Mouse (Mus musculus) heart, adult 2 months (tissue): ENCODE measurements around the gene Mfsd11. TPM values are rescaled to one million over a fixed set of nuclear protein-coding genes. Genes with fewer than 3 reads are reported as not detected.

Source experiments
- DNase-seq, 2 experiments: peaks; one replicate each; pipeline ENCODE4 v3.0.0; 2021
- H3K27ac ChIP-seq: fragments of 200-600 bp; 2 replicates; pipeline ENCODE4 v1.8.1; 2022
- H3K27me3 ChIP-seq: fragments of 200-500 bp; 2 replicates; pipeline ENCODE4 v1.6.1; 2012; ENCODE audit warnings: mild to moderate bottlenecking, low read length, inconsistent platforms, mixed read lengths; ENCODE audit not compliant: control insufficient read depth, insufficient read depth
- H3K36me3 ChIP-seq: fragments of 200-500 bp; 2 replicates; pipeline ENCODE4 v1.6.1; 2012; ENCODE audit warnings: low read length, inconsistent platforms; ENCODE audit not compliant: control insufficient read depth, insufficient read depth
- H3K4me1 ChIP-seq: fragments of 200-500 bp; 2 replicates; pipeline ENCODE4 v1.6.1; 2011; ENCODE audit warnings: low read length; ENCODE audit not compliant: control insufficient read depth, insufficient read depth
- H3K4me3 ChIP-seq: fragments of 200-600 bp; 2 replicates; pipeline ENCODE4 v1.8.1; 2022
- H3K79me2 ChIP-seq: fragments of 200-500 bp; replicated peaks from 2 replicates; pipeline ENCODE4 v1.6.1; 2012; ENCODE audit warnings: mild to moderate bottlenecking, inconsistent platforms, low read length, moderate library complexity, mixed read lengths; ENCODE audit not compliant: control insufficient read depth, insufficient read depth
- H3K9ac ChIP-seq: fragments of 200-500 bp; 2 replicates; pipeline ENCODE4 v1.6.1; 2012; ENCODE audit warnings: low read depth, mild to moderate bottlenecking, control low read depth, inconsistent platforms, low read length, mixed read lengths
- CTCF ChIP-seq: fragments of 200-600 bp; IDR thresholded peaks from 2 replicates; pipeline ENCODE4 v1.8.1; 2022; ENCODE audit warnings: antibody characterized with exemption, mild to moderate bottlenecking, moderate library complexity
- EP300 ChIP-seq: fragments of 200-500 bp; IDR thresholded peaks from 2 replicates; pipeline ENCODE4 v1.6.1; 2011; ENCODE audit warnings: low read depth, low read length, control low read depth; ENCODE audit not compliant: insufficient read depth
- POLR2A ChIP-seq: fragments of 200-500 bp; IDR thresholded peaks from 2 replicates; pipeline ENCODE4 v1.6.1; 2011; ENCODE audit warnings: mild to moderate bottlenecking, low read depth, low read length, control low read depth; ENCODE audit not compliant: insufficient read depth
- WGBS: fragments of 180-500 bp; shearing (Covaris S2); methylation state at CpG from one replicate; pipeline ENCODE4 v1.1.7; 2018; 5-methylcytosine and 5-hydroxymethylcytosine counted together
- intact Hi-C: fragments of 180-260 bp; cut with DNase I; formaldehyde crosslinking; loops from one replicate; pipeline ENCODE4 v1.15.1; 2025
- polyA plus RNA-seq: library from polyadenylated mRNA; depleted of rRNA; stranded (reverse); fragments of >200 nt; gene quantifications from 2 replicates; pipeline ENCODE4 v1.2.3, GENCODE M21; 2012
- total RNA-seq, 2 experiments: library from RNA; stranded (reverse); gene quantifications; 2 replicates each; pipeline ENCODE4 v1.2.3; 2021

Gene Mfsd11
- total and polyA plus RNA-seq, 3 experiments: 23.8 to 33.5 (median 29.9) TPM

DNA sequence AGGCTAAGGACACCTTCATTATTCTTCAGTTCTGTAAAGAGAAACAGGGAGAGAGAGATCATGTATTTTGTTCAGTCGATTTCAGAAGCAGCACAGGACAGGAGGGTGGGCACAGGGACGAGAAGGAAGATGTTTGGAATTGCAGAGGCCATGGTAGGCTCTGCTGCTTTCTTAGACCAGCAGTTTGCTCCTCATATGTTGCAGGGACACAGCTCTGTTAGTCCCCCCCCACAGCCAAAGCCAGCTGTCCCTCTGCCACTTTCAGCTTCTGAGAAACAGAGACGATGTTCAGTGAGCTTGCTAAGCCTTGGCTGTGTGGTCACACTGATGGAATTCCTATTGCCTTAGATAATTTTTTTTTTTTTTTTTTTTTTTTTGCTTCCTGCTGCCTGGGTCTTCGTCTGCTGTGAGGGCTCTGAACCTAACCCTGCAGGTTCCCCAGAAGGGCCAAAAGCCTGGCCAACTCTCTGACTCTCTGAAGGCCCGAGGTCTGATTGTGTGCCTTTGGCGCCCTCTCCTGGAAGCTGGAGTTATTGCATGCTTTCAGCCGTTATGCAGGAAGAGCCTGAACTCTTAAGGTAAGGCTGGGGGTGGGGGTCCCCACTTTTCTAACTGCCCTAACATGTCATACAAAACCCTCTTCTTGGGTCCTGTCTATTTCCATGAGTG, 44.2 kb upstream of the Mfsd11 start:
- TF ChIP-seq EP300: peak; percentile 94
- TF ChIP-seq CTCF: peak; percentile 89
- no peak for TF ChIP-seq POLR2A
- peak; percentile 86 to 87 for DNase-seq
- H3K4me3 ChIP-seq: no peak overlapping the region
- WGBS: 18% methylated on average over 7 of the region's 7 CpGs
- H3K79me2 ChIP-seq: no peaks in the 10 kb centered on the region
- H3K4me1 ChIP-seq: peaks cover 10% of the 10 kb centered on the region
- no peaks in the 10 kb centered on the region for H3K27me3 ChIP-seq
- peak overlapping the region; percentile 52 for H3K27ac ChIP-seq
- no peaks in the 10 kb centered on the region for H3K36me3 ChIP-seq
- H3K9ac ChIP-seq: no peak overlapping the region
- intact Hi-C loops: loop anchor here (1.0 to 10.0 kb wide), 4 partner anchors 56 to 165 kb away; no protein-coding TSS in a partner anchor

DNA sequence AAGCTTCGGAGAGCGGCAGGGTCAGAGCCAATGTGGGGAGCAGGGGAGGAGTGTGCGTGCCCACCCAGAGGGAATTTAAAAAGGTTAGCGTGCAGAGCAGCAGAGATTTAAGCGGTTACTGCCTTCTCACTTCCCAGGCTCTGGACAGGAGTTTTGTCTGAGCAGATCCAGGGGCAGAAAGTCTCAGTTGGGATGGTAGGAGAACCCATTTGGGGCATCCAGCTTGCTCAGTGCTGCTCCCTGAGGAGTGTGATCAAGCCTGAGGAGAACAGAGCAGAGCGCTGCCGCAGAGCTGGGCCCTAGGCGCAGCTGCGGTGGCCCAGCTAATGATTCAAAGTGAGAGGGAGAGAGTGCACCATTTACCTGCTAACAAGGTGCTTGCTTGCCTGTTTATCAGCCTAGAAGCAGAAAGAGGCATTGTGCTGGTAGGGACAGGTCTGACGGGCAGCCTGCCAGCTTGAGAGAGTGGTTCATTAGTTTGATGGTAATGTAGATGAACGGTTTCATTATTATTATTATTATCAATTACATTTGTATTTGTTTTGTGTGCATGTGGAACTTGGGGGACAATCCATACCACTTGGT, 43.3 kb upstream of the Mfsd11 start:
- Histone ChIP-seq H3K4me1 (peaks cover 18% of the 10 kb centered on the region), H3K9ac (no peak overlapping the region), H3K4me3 (no peak overlapping the region), H3K27ac (no peak overlapping the region), H3K36me3 (no peaks in the 10 kb centered on the region), H3K79me2 (no peaks in the 10 kb centered on the region), H3K27me3 (no peaks in the 10 kb centered on the region)
- DNase-seq: no peak
- 86% methylated on average over 11 of the region's 11 CpGs for WGBS
- TF ChIP-seq CTCF (no peak), EP300 (no peak), POLR2A (no peak)
- intact Hi-C loops: loop anchor here (1.0 to 10.0 kb wide), 4 partner anchors 57 to 166 kb away; no protein-coding TSS in a partner anchor

DNA sequence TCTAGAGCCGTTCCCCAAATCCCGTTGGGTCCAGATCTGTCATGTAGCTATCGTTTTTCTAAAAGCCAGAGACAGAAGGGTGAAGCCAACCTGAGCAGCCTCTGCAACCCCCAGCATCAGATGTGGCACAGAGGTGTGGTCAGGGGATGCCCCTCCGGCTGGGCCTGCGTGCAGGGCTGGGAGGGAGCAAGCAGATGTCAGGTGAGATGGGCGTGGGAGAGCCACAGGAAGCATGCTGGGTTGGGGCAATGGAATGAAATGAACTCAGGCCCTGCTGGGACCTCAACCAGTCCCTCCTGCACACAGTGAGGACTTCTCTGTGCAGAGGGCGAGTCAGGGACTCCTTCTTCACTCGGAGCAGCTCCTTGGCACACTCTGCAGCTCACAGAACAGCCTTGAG, 42.7 kb upstream of the Mfsd11 start:
- DNase-seq: no peak
- H3K9ac ChIP-seq: no peak overlapping the region
- peaks cover 18% of the 10 kb centered on the region for H3K4me1 ChIP-seq
- H3K4me3 ChIP-seq: no peak overlapping the region
- no peak for TF ChIP-seq CTCF
- no peak for TF ChIP-seq POLR2A
- H3K27me3 ChIP-seq: no peaks in the 10 kb centered on the region
- intact Hi-C loops: loop anchor here (5.0 to 10.0 kb wide), 3 partner anchors 57 to 135 kb away; no protein-coding TSS in a partner anchor
- no peaks in the 10 kb centered on the region for H3K36me3 ChIP-seq
- 84% methylated on average over 8 of the region's 8 CpGs for WGBS
- no peaks in the 10 kb centered on the region for H3K79me2 ChIP-seq
- H3K27ac ChIP-seq: no peak overlapping the region

DNA sequence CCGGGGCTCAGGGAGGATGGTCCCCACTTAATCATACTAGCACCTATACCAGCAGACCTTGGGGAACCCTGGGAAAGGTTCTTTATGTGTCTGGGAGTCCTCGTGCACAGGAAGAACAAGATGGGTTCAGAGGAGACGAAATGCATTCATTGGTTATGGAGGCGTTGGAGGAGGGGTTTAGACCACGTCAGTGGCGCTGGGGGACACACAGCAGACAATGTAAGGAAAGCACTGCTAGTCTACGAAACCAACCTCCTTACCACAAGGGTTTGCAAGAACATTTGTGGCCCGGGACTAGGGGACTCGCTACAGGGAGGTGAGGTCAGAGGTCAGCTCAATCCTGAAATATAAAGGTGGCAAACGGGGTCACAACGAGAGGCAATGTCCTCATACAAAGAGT, 41.7 kb upstream of the Mfsd11 start:
- no peak overlapping the region for H3K4me3 ChIP-seq
- DNase-seq: no peak
- H3K9ac ChIP-seq: no peak overlapping the region
- H3K79me2 ChIP-seq: no peaks in the 10 kb centered on the region
- H3K27me3 ChIP-seq: no peaks in the 10 kb centered on the region
- TF ChIP-seq CTCF: no peak
- no peak for TF ChIP-seq POLR2A
- TF ChIP-seq EP300: no peak
- H3K36me3 ChIP-seq: no peaks in the 10 kb centered on the region
- intact Hi-C loops: loop anchor here (10.0 kb wide), 1 partner anchor 316 kb away; the partner anchor contains the start of gene Prpsap1
- WGBS: 93% methylated on average over 11 of the region's 11 CpGs
- H3K27ac ChIP-seq: no peak overlapping the region
- peaks cover 23% of the 10 kb centered on the region for H3K4me1 ChIP-seq

DNA sequence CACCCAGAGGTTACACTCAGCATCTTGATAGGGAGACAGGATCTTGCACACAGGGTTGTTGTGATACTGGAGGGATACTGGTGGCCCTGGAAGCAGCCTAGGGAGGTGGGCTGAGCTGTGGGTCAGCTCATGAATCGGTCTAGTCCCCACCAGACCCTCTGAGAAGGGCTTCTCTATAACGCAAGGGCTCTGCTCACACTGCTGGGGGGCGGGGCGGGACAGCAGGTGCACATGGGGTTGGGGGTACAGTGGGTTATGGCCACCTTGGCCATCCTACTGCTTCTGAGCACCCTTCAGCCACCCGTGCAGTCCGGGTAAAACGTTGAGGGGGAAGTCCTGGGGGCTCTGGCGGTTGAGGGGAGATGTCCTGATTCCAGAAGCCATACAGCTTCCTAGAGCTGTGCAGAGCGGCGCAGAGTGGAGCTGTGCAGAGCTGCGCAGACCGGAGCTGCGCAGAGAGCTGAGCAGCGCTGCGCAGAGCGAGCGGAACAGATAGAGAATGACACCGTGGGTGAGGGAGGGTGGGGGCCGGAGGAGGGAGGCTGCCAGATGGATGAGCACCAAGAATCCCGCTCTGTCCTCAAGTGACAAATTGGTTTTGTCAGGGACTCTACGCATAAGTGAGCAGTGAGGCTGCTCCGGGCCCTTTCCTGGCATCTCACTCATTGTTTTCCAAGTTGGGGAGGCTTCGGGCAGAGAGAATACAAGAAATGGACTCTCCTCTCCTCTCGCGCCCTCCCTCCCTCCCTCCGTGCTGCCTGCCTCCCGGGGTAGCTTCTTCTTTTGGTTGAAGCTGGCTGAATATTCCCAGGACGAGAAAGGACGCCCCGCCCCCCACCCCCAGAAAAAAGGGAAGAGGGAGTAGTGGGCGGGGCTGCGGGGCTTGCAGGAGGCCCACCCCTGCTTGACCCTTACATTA, 41.0 kb upstream of the Mfsd11 start:
- peak; percentile 58 to 59 for DNase-seq
- peaks cover 22% of the 10 kb centered on the region for H3K4me1 ChIP-seq
- no peak for TF ChIP-seq EP300
- TF ChIP-seq POLR2A: no peak
- TF ChIP-seq CTCF: peak; percentile 15; the same call in 1 of the 2 replicates
- 0 out of 2 replicates have a peak overlapping the region, but pooled peaks have one; percentile 12 for H3K9ac ChIP-seq
- 38% methylated on average over 32 of the region's 32 CpGs for WGBS
- no peaks in the 10 kb centered on the region for H3K79me2 ChIP-seq
- H3K36me3 ChIP-seq: no peaks in the 10 kb centered on the region
- H3K4me3 ChIP-seq: peak overlapping the region; percentile 39; the same call in 1 of the 2 replicates
- H3K27me3 ChIP-seq: no peaks in the 10 kb centered on the region
- intact Hi-C loops: loop anchor here (10.0 kb wide), 1 partner anchor 316 kb away; the partner anchor contains the start of gene Prpsap1
- H3K27ac ChIP-seq: peak overlapping the region; percentile 30
